Mouse (Mus musculus) liver, postnatal 0 days (tissue): ENCODE data around the gene Ankfn1. TPM values are rescaled to one million over a fixed set of nuclear protein-coding genes. Genes with fewer than 3 reads are reported as not detected.

ENCODE experiments used
- ATAC-seq: fragments of 200-750 bp; cut with Nextera tagmentation; 2 replicates; pipeline ENCODE4 v1.8.0; 2017; ENCODE audit warnings: mild to moderate bottlenecking, moderate library complexity
- DNase-seq: peaks from one replicate; pipeline ENCODE4 v3.0.0-alpha.2; 2016
- H3K27ac ChIP-seq: fragments of 300-500 bp; sonication (generic); 2 replicates; pipeline ENCODE4 v1.5.1; 2014; ENCODE audit warnings: antibody characterized with exemption, moderate library complexity, mild to moderate bottlenecking, low read depth
- H3K27me3 ChIP-seq: fragments of 300-500 bp; sonication (generic); 2 replicates; pipeline ENCODE4 v1.6.1; 2014; ENCODE audit warnings: low read length, control low read depth, mixed read lengths; ENCODE audit not compliant: insufficient read depth
- H3K36me3 ChIP-seq: fragments of 300-500 bp; sonication (generic); replicated peaks from 2 replicates; pipeline ENCODE4 v1.6.1; 2014; ENCODE audit warnings: mild to moderate bottlenecking, control low read depth, low read length, moderate library complexity, mixed read lengths; ENCODE audit not compliant: insufficient read depth
- H3K4me1 ChIP-seq: fragments of 300-500 bp; sonication (generic); 2 replicates; pipeline ENCODE4 v1.6.1; 2014; ENCODE audit warnings: antibody characterized with exemption, mild to moderate bottlenecking, control low read depth; ENCODE audit not compliant: insufficient read depth
- H3K4me2 ChIP-seq: fragments of 300-500 bp; sonication (generic); 2 replicates; pipeline ENCODE4 v1.6.1; 2014; ENCODE audit warnings: low read depth, mild to moderate bottlenecking, low read length, moderate library complexity, mixed read lengths
- H3K4me3 ChIP-seq: fragments of 300-500 bp; sonication (generic); 2 replicates; pipeline ENCODE4 v1.5.1; 2014; ENCODE audit warnings: low read depth, low read length
- H3K9ac ChIP-seq: fragments of 300-500 bp; sonication (generic); replicated peaks from 2 replicates; pipeline ENCODE4 v1.6.1; 2014; ENCODE audit warnings: mild to moderate bottlenecking, moderate library complexity
- H3K9me3 ChIP-seq: fragments of 300-500 bp; sonication (generic); 2 replicates; pipeline ENCODE4 v1.6.1; 2016; ENCODE audit warnings: mild to moderate bottlenecking, control low read depth, low read length, mixed read lengths
- CTCF ChIP-seq: sonication (generic); IDR thresholded peaks from 2 replicates; pipeline ENCODE4 v1.5.1; 2016; ENCODE audit warnings: antibody characterized with exemption, low read depth
- EP300 ChIP-seq: IDR thresholded peaks from 2 replicates; pipeline ENCODE4 v1.6.1; 2016; ENCODE audit warnings: antibody characterized with exemption, low read depth, mild to moderate bottlenecking
- WGBS: fragments of 180-500 bp; shearing (Covaris S2); extraction: QIAGEN DNeasy Blood & Tissue Kit; methylation state at CpG from one replicate; pipeline ENCODE4 v1.1.7; 2014; ENCODE audit not compliant: insufficient replicate concordance; 5-methylcytosine and 5-hydroxymethylcytosine counted together
- polyA plus RNA-seq: library from polyadenylated mRNA; unstranded; fragments of >200 nt; fragmentation: Nextera tagmentation; extraction: Ambion mirVana; gene quantifications from 2 replicates; pipeline ENCODE4 v1.2.1, GENCODE M21; 2015

Gene Ankfn1
- polyA plus RNA-seq, 1 experiment from 2014 or later: not detected

DNA sequence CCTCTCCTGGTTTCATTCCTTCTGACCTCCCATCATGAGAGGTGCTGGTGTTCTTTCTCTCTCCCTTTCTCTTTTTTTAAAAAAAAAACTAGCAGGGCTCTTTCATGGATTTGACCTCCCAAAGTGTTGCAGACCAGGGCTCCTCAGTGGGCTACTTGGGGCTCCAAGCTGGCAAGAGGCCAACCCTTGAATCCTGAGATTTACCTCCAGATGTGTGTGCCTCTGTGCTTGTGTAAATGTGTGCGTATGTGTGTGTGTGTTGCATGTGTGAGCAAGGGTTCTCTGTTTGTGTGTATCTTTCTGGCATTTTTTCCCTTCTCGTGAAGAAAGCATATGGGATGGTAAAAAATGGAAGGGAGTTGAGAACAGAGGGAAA, 394.8 kb downstream of the Ankfn1 start:
- Histone ChIP-seq H3K4me3 (no peak overlapping the region), H3K4me2 (no peak overlapping the region), H3K36me3 (no peaks in the 10 kb centered on the region), H3K27ac (no peak overlapping the region), H3K4me1 (no peaks in the 10 kb centered on the region), H3K9me3 (no peaks in the 10 kb centered on the region), H3K27me3 (no peaks in the 10 kb centered on the region), H3K9ac (no peak overlapping the region)
- ATAC-seq (no peak), DNase-seq (no peak)
- TF ChIP-seq EP300 (no peak), CTCF (no peak)
- WGBS: 78% methylated on average over 2 of the region's 2 CpGs

DNA sequence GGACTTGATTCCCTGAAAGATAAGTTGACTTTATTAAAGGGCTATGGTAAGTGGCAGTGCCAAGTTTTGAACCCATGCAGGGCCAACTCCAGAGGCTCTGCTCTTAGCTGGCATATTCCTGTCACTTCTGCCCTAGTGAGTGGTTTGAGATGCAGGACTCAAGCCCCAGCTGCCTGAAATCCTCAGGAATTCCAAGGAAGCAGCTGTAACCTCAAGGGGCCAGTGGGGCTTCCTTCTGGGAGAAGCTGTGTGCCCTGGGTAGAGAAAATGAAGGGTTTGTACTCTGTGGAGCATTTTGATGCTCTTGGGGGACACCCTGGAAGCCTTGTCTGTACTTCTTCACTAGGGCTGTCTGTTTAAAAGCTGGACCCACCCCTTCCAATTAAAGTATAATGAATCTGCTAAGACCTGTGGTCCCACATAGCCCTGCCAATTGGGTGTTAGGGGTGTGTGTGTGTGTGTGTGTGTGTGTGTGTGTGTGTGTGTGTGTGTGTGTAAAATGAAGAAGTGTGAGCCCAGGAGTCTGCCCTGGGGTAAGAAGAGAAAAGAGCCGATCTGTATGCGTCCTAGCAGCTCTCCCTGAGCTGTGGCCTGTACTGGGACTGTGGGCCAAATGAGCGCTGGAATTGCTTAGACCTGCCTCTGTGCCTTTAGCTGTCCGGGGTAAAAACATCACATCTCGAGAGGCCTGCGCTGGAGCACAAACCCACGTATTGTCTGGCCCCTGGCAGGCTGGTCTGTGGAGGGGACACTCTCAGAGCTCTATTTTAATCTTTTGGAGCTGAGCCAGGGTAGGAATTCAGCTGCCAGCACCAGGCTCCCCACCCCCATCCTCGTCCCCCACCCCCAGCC, 395.4 kb downstream of the Ankfn1 start:
- no peak overlapping the region for H3K4me2 ChIP-seq
- no peak for DNase-seq
- H3K36me3 ChIP-seq: no peaks in the 10 kb centered on the region
- no peak for ATAC-seq
- 69% methylated on average over 8 of the region's 8 CpGs for WGBS
- H3K4me1 ChIP-seq: no peaks in the 10 kb centered on the region
- H3K27me3 ChIP-seq: no peaks in the 10 kb centered on the region
- H3K4me3 ChIP-seq: no peak overlapping the region
- H3K9ac ChIP-seq: no peak overlapping the region
- no peaks in the 10 kb centered on the region for H3K9me3 ChIP-seq
- TF ChIP-seq EP300 (no peak), CTCF (no peak)
- no peak overlapping the region for H3K27ac ChIP-seq

DNA sequence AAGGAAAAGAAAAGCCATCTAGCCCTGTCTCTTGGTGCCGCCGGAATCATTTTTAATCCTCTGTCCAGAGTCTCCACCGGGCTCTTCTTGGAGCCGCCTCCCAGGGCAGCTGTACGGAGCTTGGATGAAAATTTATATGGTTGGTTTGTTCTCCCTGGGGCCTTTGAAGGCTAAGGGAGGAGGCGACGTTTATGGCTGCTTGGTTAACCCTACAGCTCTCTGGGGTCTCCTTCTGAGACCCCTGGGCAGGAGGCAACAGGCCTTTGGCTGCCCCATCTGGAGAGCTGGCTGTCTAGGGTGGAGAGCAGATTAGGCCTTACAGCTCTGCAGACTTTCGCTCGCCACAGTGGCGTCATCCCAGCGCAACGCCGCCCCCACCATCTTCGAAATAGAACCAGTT, 406.5 kb downstream of the Ankfn1 start:
- no peaks in the 10 kb centered on the region for H3K27me3 ChIP-seq
- no peak for ATAC-seq
- H3K27ac ChIP-seq: no peak overlapping the region
- H3K4me1 ChIP-seq: no peaks in the 10 kb centered on the region
- TF ChIP-seq EP300: no peak
- no peak for TF ChIP-seq CTCF
- no peak for DNase-seq
- WGBS: 83% methylated on average over 14 of the region's 14 CpGs
- no peak overlapping the region for H3K9ac ChIP-seq
- no peak overlapping the region for H3K4me3 ChIP-seq
- H3K4me2 ChIP-seq: no peak overlapping the region
- H3K36me3 ChIP-seq: no peaks in the 10 kb centered on the region
- no peaks in the 10 kb centered on the region for H3K9me3 ChIP-seq

DNA sequence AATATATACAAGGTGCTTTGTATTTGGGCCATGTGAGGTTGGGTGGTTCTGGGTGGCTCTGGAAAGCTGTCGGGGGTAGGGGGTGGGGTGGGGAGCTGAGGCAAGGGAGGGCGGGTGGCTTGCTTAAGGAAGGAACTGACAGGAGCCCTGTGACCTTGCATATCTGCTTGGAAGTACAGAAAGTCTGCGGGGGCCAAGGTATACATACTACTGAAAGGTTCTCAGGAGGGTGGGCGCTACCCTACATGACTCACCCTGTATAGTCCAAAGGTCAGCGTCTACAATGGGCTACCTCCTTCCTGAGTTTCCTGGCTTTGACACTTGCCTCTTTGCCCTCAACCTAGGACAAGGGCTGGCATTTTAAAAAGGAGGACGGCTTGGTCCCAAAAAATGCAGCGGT, 407.1 kb downstream of the Ankfn1 start:
- 49% methylated on average over 7 of the region's 7 CpGs for WGBS
- Histone ChIP-seq H3K9me3 (no peaks in the 10 kb centered on the region), H3K4me1 (no peaks in the 10 kb centered on the region), H3K4me3 (no peak overlapping the region), H3K9ac (no peak overlapping the region), H3K27ac (no peak overlapping the region), H3K36me3 (no peaks in the 10 kb centered on the region), H3K4me2 (no peak overlapping the region), H3K27me3 (no peaks in the 10 kb centered on the region)
- no peak for DNase-seq
- no peak for ATAC-seq
- TF ChIP-seq CTCF: no peak
- TF ChIP-seq EP300: no peak

DNA sequence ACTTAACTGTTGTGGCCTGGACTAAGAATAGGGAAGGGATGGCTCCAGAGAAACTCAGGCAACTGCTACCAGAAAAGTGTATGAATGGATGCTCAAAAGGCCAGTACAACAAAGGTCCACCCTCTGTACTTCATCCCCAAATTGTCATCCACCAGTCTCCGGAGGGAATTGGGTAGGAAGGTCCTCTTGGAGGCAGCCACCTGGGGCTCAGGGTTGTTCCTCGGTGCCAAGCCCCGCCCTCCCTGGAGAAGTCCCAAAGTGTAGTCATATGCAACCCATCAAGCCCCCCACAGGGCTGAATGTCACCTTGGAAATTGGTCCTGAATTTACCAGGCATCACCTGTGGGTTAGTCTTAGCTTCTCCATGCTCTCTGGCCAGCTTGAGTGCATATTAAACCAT, 413.5 kb downstream of the Ankfn1 start:
- no peak overlapping the region for H3K27ac ChIP-seq
- WGBS: 77% methylated on average over 3 of the region's 3 CpGs
- DNase-seq: no peak
- no peak overlapping the region for H3K4me2 ChIP-seq
- ATAC-seq: no peak
- H3K9me3 ChIP-seq: no peaks in the 10 kb centered on the region
- H3K36me3 ChIP-seq: no peaks in the 10 kb centered on the region
- H3K27me3 ChIP-seq: no peaks in the 10 kb centered on the region
- H3K4me3 ChIP-seq: no peak overlapping the region
- TF ChIP-seq EP300 (no peak), CTCF (no peak)
- no peaks in the 10 kb centered on the region for H3K4me1 ChIP-seq
- no peak overlapping the region for H3K9ac ChIP-seq

DNA sequence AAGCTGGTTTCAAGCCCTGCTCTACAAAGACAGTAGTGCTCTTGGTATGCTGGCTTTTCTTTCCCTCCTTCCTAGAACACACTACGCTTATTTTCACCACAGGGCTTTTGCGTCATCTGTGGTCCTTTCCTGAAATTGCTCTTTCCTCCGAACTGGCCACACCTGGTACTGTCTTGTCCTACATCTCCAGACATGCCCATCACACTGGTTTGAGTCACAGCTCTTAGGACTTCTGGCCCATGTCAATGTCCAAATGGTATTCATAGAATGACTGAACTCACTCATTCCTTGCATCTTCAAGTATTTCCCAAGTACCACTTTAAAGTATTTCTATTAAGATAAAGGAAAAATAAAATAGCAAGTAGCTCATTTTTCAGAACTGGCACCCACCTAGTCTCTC, 416.6 kb downstream of the Ankfn1 start:
- no peak for TF ChIP-seq CTCF
- DNase-seq: no peak
- no peaks in the 10 kb centered on the region for H3K27me3 ChIP-seq
- WGBS: 81% methylated on average over 3 of the region's 3 CpGs
- H3K4me2 ChIP-seq: no peak overlapping the region
- H3K4me3 ChIP-seq: no peak overlapping the region
- no peak for ATAC-seq
- no peaks in the 10 kb centered on the region for H3K36me3 ChIP-seq
- H3K27ac ChIP-seq: no peak overlapping the region
- H3K9ac ChIP-seq: no peak overlapping the region
- H3K9me3 ChIP-seq: no peaks in the 10 kb centered on the region
- H3K4me1 ChIP-seq: no peaks in the 10 kb centered on the region
